Mouse (Mus musculus) kidney, adult 2 months (tissue): ENCODE measurements around the gene Scamp3. TPM values are rescaled to one million over a fixed set of nuclear protein-coding genes. Genes with fewer than 3 reads are reported as not detected.
"Not testable (repeated sequence)": the region's sequence is repeated elsewhere in the genome, so short reads cannot be mapped to it uniquely, and the experiment has no call there.

Source experiments
- DNase-seq: peaks from one replicate; pipeline ENCODE4 v3.0.0; 2021
- H3K27ac ChIP-seq: fragments of 200-500 bp; 2 replicates; pipeline ENCODE4 v1.5.1; 2012; ENCODE audit warnings: low read depth, low read length, control low read depth, inconsistent platforms; ENCODE audit not compliant: insufficient read depth
- H3K27me3 ChIP-seq: fragments of 200-500 bp; replicated peaks from 2 replicates; pipeline ENCODE4 v1.6.1; 2012; ENCODE audit warnings: mild to moderate bottlenecking, moderate library complexity, low read length, inconsistent platforms; ENCODE audit not compliant: control insufficient read depth, insufficient read depth
- H3K36me3 ChIP-seq: fragments of 200-500 bp; 2 replicates; pipeline ENCODE4 v1.6.1; 2012; ENCODE audit warnings: mild to moderate bottlenecking, moderate library complexity, low read length, inconsistent platforms; ENCODE audit not compliant: control insufficient read depth, insufficient read depth
- H3K4me1 ChIP-seq: fragments of 200-500 bp; 2 replicates; pipeline ENCODE4 v1.6.1; 2011; ENCODE audit warnings: low read length; ENCODE audit not compliant: control insufficient read depth, insufficient read depth
- H3K4me3 ChIP-seq: fragments of 200-500 bp; 2 replicates; pipeline ENCODE4 v1.5.1; 2011; ENCODE audit warnings: mild to moderate bottlenecking, low read depth, low read length, control low read depth; ENCODE audit not compliant: insufficient read depth
- CTCF ChIP-seq: fragments of 200-500 bp; conservative IDR thresholded peaks from 2 replicates; pipeline ENCODE4 v1.5.1; 2011; ENCODE audit warnings: low read depth, mild to moderate bottlenecking, control low read depth, low read length, moderate library complexity, mixed read lengths; ENCODE audit not compliant: insufficient read depth, insufficient read length
- POLR2A ChIP-seq: fragments of 200-500 bp; IDR thresholded peaks from one replicate; pipeline ENCODE4 v1.6.1; 2011; ENCODE audit warnings: low read depth, low read length, control low read depth
- WGBS: fragments of 180-500 bp; shearing (Covaris S2); methylation state at CpG from one replicate; pipeline ENCODE4 v1.1.7; 2018; 5-methylcytosine and 5-hydroxymethylcytosine counted together
- polyA plus RNA-seq: library from polyadenylated mRNA; depleted of rRNA; stranded (reverse); fragments of >200 nt; gene quantifications from 2 replicates; pipeline ENCODE4 v1.2.3, GENCODE M21; 2012

Scamp3 gene
- polyA plus RNA-seq, 1 experiment, result 138 TPM

- no peak for TF ChIP-seq CTCF
- no peak for TF ChIP-seq POLR2A
- DNase-seq, result no peak
- Histone ChIP-seq H3K36me3 (no peaks in the 10 kb centered on the region), H3K4me1 (no peaks in the 10 kb centered on the region), H3K27ac (no peak overlapping the region), H3K4me3 (no peak overlapping the region), H3K27me3 (no peaks in the 10 kb centered on the region)
- 57% methylated on average over 17 of the region's 17 CpGs for WGBS
Observed at GRCm38 (mm10) chr3:89152084-89152835, 25.0 kb upstream of the Scamp3 start.

DNA sequence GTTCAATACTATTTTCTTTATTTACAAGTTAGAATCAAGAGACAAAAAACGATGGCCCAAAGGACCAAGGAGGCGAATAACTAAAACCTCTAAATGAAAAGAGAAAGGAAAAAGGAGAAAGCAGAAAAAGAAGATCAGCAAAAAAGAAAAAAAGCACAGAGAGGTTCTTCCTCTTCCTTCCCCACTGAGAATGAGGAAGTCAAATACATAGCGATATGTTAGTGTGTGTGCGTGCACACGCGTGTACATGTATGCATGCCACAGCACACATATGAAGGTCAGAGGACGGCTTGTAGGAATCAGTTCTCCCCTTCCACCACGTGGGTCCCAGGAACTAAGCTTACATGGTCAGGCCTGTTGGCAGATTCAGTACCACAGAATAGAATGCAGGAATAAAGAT is 20.3 kb upstream of the Scamp3 start:
- H3K36me3 ChIP-seq, result no peaks in the 10 kb centered on the region
- TF ChIP-seq POLR2A (no peak), CTCF (no peak)
- DNase-seq, result no peak
- no peak overlapping the region for H3K27ac ChIP-seq
- H3K4me1 ChIP-seq, result no peaks in the 10 kb centered on the region
- no peak overlapping the region for H3K4me3 ChIP-seq
- WGBS, result 85% methylated on average over 8 of the region's 8 CpGs
- H3K27me3 ChIP-seq, result no peaks in the 10 kb centered on the region

GRCm38 (mm10) chr3:89158651-89159050 is 18.6 kb upstream of the Scamp3 start:
- Histone ChIP-seq H3K36me3 (no peaks in the 10 kb centered on the region), H3K4me1 (no peaks in the 10 kb centered on the region), H3K27me3 (no peaks in the 10 kb centered on the region), H3K4me3 (no peak overlapping the region), H3K27ac (no peak overlapping the region)
- no peak for DNase-seq
- TF ChIP-seq CTCF (no peak), POLR2A (no peak)
- 23% methylated on average over 7 of the region's 7 CpGs for WGBS

DNA sequence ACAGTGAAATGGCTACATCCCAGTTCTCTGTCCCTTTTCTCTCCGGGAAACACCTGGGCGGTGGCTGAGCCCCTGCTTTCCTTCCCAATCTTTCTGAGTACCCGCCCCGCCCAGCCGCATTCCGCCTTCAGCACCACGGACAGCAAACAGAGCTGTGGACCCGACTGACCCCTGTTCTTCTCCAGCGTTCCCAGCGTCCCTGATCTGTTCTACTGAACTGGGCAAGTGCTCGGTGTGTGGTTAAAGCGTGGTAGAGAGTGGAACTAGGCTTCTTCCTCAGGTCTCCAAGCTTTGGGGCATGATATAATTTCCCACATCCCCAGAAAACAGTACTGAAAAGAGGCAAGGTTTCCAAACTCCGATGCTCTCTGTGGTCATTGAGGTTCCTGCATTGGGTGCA is 18.1 kb upstream of the Scamp3 start:
- 2% methylated on average over 13 of the region's 13 CpGs for WGBS
- Histone ChIP-seq H3K4me1 (no peaks in the 10 kb centered on the region; the same call in 1 of the 2 replicates), H3K36me3 (no peaks in the 10 kb centered on the region), H3K27me3 (no peaks in the 10 kb centered on the region), H3K27ac (no peak overlapping the region), H3K4me3 (peak overlapping the region; percentile 59; the same call in 1 of the 2 replicates)
- peak; percentile 66 for DNase-seq
- TF ChIP-seq CTCF, result no peak
- no peak for TF ChIP-seq POLR2A

DNA sequence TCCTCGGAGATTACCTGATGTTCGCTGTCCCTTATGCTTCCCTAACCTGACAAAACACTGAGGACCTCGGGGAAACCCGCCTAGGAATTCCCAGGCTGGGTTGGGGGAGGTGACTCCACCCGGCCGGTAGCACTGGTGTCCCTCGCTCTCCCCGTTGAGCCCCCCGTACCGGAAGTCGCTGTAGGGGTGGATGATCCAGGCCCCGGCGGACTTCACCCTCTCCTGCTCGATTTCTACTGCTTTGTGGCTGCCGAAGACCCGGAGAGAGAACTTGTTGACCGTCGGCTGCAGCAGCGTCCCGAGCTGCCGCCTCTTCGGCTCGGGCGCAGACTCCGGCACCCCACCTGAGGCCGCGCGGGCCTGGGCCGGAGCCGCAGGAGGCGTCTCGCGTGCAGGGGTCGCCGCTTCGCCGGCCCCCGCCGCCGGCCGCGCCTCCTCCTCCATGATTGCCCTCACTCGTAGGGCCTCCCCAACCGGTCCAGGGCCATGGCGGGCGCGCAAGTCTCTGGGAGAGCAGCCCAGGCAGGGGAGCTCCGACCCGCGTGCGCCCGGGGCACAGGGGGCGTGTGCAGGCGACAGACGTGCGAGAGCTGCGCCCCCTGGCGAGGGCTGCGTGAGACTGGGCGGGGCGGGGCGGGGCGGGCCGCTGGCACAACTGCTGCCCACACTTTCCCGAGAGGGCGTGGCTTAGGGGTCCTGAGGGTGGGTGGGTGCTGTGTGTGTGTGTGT is 17.5 kb upstream of the Scamp3 start, which contains the start of gene Hcn3:
TSS of gene Hcn3 (minus strand) at position 581 of the 729 bp plus-strand sequence.
- DNase-seq, result peak; percentile 46
- no peaks in the 10 kb centered on the region for H3K27me3 ChIP-seq
- H3K27ac ChIP-seq, result no peak within 1 kb of the TSS
- no peaks in the 10 kb centered on the region for H3K36me3 ChIP-seq
- H3K4me1 ChIP-seq, result no peaks in the 10 kb centered on the region; the same call in 1 of the 2 replicates
- WGBS, result under 1% methylated on average over 65 of the region's 66 CpGs
- H3K4me3 ChIP-seq, result peak within 1 kb of the TSS; percentile 59
- TF ChIP-seq POLR2A (no peak), CTCF (peak; percentile 44)

GRCm38 (mm10) chr3:89161207-89161606 is 16.1 kb upstream of the Scamp3 start:
- DNase-seq, H3K36me3 ChIP-seq, H3K4me1 ChIP-seq, H3K27ac ChIP-seq, H3K27me3 ChIP-seq, H3K4me3 ChIP-seq: not testable (repeated sequence)

- no peaks in the 10 kb centered on the region for H3K36me3 ChIP-seq
- H3K27ac ChIP-seq, result no peak overlapping the region
- no peak for DNase-seq
- no peaks in the 10 kb centered on the region for H3K27me3 ChIP-seq
- peaks cover 8% of the 10 kb centered on the region; the same call in 1 of the 2 replicates for H3K4me1 ChIP-seq
- no peak for TF ChIP-seq CTCF
- no peak for TF ChIP-seq POLR2A
- H3K4me3 ChIP-seq, result no peak overlapping the region
- 78% methylated on average over 4 of the region's 4 CpGs for WGBS
Observed at GRCm38 (mm10) chr3:89161786-89162185, 15.5 kb upstream of the Scamp3 start.
